Mouse (Mus musculus) heart, postnatal 0 days (tissue): ENCODE data around the gene Dars2. TPM values are rescaled to one million over a fixed set of nuclear protein-coding genes. Genes with fewer than 3 reads are reported as not detected.

Experiments
- ATAC-seq: fragments of 200-750 bp; cut with Nextera tagmentation; 2 replicates; pipeline ENCODE4 v1.8.0; 2017; ENCODE audit warnings: low read depth, moderate number of reproducible peaks, moderate library complexity; ENCODE audit not compliant: insufficient read depth
- DNase-seq: peaks from one replicate; pipeline ENCODE4 v3.0.0-alpha.2; 2016; ENCODE audit warnings: low spot score
- H3K27ac ChIP-seq: fragments of 300-500 bp; sonication (generic); 2 replicates; pipeline ENCODE4 v1.5.1; 2014; ENCODE audit warnings: low read depth, mild to moderate bottlenecking
- H3K27me3 ChIP-seq: fragments of 300-500 bp; sonication (generic); 2 replicates; pipeline ENCODE4 v1.6.1; 2014; ENCODE audit warnings: low read length, mixed read lengths; ENCODE audit not compliant: control insufficient read depth, insufficient read depth
- H3K36me3 ChIP-seq: fragments of 300-500 bp; sonication (generic); replicated peaks from 2 replicates; pipeline ENCODE4 v1.6.1; 2014; ENCODE audit warnings: low read length, mixed read lengths; ENCODE audit not compliant: control insufficient read depth, insufficient read depth
- H3K4me1 ChIP-seq: fragments of 300-500 bp; sonication (generic); 2 replicates; pipeline ENCODE4 v1.6.1; 2014; ENCODE audit warnings: antibody characterized with exemption; ENCODE audit not compliant: control insufficient read depth, insufficient read depth
- H3K4me2 ChIP-seq: fragments of 300-500 bp; sonication (generic); 2 replicates; pipeline ENCODE4 v1.6.1; 2014; ENCODE audit warnings: low read depth, mild to moderate bottlenecking, low read length, moderate library complexity
- H3K4me3 ChIP-seq: fragments of 300-500 bp; sonication (generic); 2 replicates; pipeline ENCODE4 v1.5.1; 2014; ENCODE audit warnings: low read depth, low read length
- H3K9ac ChIP-seq: fragments of 300-500 bp; sonication (generic); replicated peaks from 2 replicates; pipeline ENCODE4 v1.6.1; 2014; ENCODE audit warnings: low read depth, low read length, mixed read lengths
- H3K9me3 ChIP-seq: fragments of 300-500 bp; sonication (generic); replicated peaks from 2 replicates; pipeline ENCODE4 v1.6.1; 2016; ENCODE audit warnings: low read length; ENCODE audit not compliant: control insufficient read depth
- CTCF ChIP-seq: IDR thresholded peaks from 2 replicates; pipeline ENCODE4 v1.5.1; 2016; ENCODE audit warnings: antibody characterized with exemption, control low read depth, low read depth
- EP300 ChIP-seq: IDR thresholded peaks from 2 replicates; pipeline ENCODE4 v1.6.1; 2016; ENCODE audit warnings: antibody characterized with exemption, low read depth
- WGBS: fragments of 180-500 bp; shearing (Covaris S2); extraction: QIAGEN DNeasy Blood & Tissue Kit; methylation state at CpG from one replicate; pipeline ENCODE4 v1.1.7; 2014; 5-methylcytosine and 5-hydroxymethylcytosine counted together
- polyA plus RNA-seq: library from polyadenylated mRNA; unstranded; fragments of >200 nt; fragmentation: Nextera tagmentation; extraction: Ambion mirVana; gene quantifications from 2 replicates; pipeline ENCODE4 v1.2.1, GENCODE M21; 2015
- total RNA-seq: library from RNA; depleted of rRNA; stranded (reverse); fragments of >200 nt; gene quantifications from 2 replicates; pipeline ENCODE4 v1.2.3, GENCODE M21; 2014; ENCODE audit warnings: low replicate concordance; rRNA removed

Gene Dars2
- total RNA-seq = 16.3 and 18.6 TPM in 2 replicates
- 17.4 and 19.8 TPM in 2 replicates for polyA plus RNA-seq

GRCm38 (mm10) chr1:161070352-161071271 lies at the start of gene Dars2, which contains the start of gene Cenpl:
TSS of gene Dars2 (minus strand) at chr1:161070658.
TSS of gene Cenpl (plus strand) at chr1:161070713.
- WGBS = under 1% methylated on average over 57 of the region's 57 CpGs
- Histone ChIP-seq H3K4me3 (peak within 1 kb of the TSS; percentile 68), H3K9ac (peak within 1 kb of the TSS; percentile 66), H3K4me2 (peak within 1 kb of the TSS; percentile 79), H3K27ac (peak within 1 kb of the TSS; percentile 63), H3K9me3 (no peaks in the 10 kb centered on the region), H3K4me1 (peaks cover 16% of the 10 kb centered on the region), H3K36me3 (peaks cover 4% of the 10 kb centered on the region), H3K27me3 (no peaks in the 10 kb centered on the region)
- peak; percentile 98 for DNase-seq
- peak; percentile 97 for ATAC-seq
- peak; percentile 64; the same call in 1 of the 2 replicates for TF ChIP-seq EP300
- TF ChIP-seq CTCF = no peak

- TF ChIP-seq CTCF (no peak), EP300 (no peak)
- DNase-seq (no peak), ATAC-seq (no peak)
- Histone ChIP-seq H3K27me3 (no peaks in the 10 kb centered on the region), H3K9ac (no peak overlapping the region), H3K36me3 (peaks cover 2% of the 10 kb centered on the region; the same call in 1 of the 2 replicates), H3K4me2 (no peak overlapping the region), H3K27ac (no peak overlapping the region), H3K9me3 (no peaks in the 10 kb centered on the region), H3K4me1 (peaks cover 8% of the 10 kb centered on the region; the same call in 1 of the 2 replicates), H3K4me3 (no peak overlapping the region)
Measured at GRCm38 (mm10) chr1:161114591-161114990, 44.1 kb upstream of the Dars2 start.

- TF ChIP-seq EP300 (no peak), CTCF (no peak)
- H3K4me3 ChIP-seq = no peak overlapping the region
- H3K27ac ChIP-seq = no peak overlapping the region
- H3K4me2 ChIP-seq = no peak overlapping the region
- no peaks in the 10 kb centered on the region for H3K9me3 ChIP-seq
- peaks cover 2% of the 10 kb centered on the region; the same call in 1 of the 2 replicates for H3K4me1 ChIP-seq
- H3K27me3 ChIP-seq = no peaks in the 10 kb centered on the region
- no peak for ATAC-seq
- no peak for DNase-seq
- 91% methylated on average over 8 of the region's 8 CpGs for WGBS
- no peak overlapping the region for H3K9ac ChIP-seq
- peaks cover 31% of the 10 kb centered on the region for H3K36me3 ChIP-seq
Measured at GRCm38 (mm10) chr1:161109216-161109615, 38.8 kb upstream of the Dars2 start.

- WGBS = 73% methylated on average over 1 of the region's 1 CpGs
- Histone ChIP-seq H3K27me3 (no peaks in the 10 kb centered on the region), H3K27ac (no peak overlapping the region), H3K4me1 (no peaks in the 10 kb centered on the region), H3K4me2 (no peak overlapping the region), H3K9me3 (no peaks in the 10 kb centered on the region), H3K36me3 (peaks cover 46% of the 10 kb centered on the region), H3K9ac (no peak overlapping the region), H3K4me3 (no peak overlapping the region)
- TF ChIP-seq EP300 = no peak
- TF ChIP-seq CTCF = no peak
- DNase-seq = no peak
- no peak for ATAC-seq
Measured at GRCm38 (mm10) chr1:161103842-161104241, 33.4 kb upstream of the Dars2 start.

- H3K9me3 ChIP-seq = no peaks in the 10 kb centered on the region
- TF ChIP-seq CTCF = no peak
- TF ChIP-seq EP300 = no peak
- no peak overlapping the region for H3K27ac ChIP-seq
- H3K9ac ChIP-seq = no peak overlapping the region
- no peak overlapping the region for H3K4me3 ChIP-seq
- H3K27me3 ChIP-seq = no peaks in the 10 kb centered on the region
- ATAC-seq (no peak), DNase-seq (no peak)
- WGBS = 96% methylated on average over 4 of the region's 4 CpGs
- H3K36me3 ChIP-seq = peaks cover 51% of the 10 kb centered on the region
- H3K4me2 ChIP-seq = no peak overlapping the region
- no peaks in the 10 kb centered on the region for H3K4me1 ChIP-seq
Measured at GRCm38 (mm10) chr1:161099721-161100405, 29.4 kb upstream of the Dars2 start.
